Mouse (Mus musculus): ENCODE measurements around the gene Dclk2. TPM values are rescaled to one million over a fixed set of nuclear protein-coding genes. Genes with fewer than 3 reads are reported as not detected.

The Dclk2 gene
- polyA plus RNA-seq, 1 experiment from 2014 or later, result 4.6 TPM

DNA sequence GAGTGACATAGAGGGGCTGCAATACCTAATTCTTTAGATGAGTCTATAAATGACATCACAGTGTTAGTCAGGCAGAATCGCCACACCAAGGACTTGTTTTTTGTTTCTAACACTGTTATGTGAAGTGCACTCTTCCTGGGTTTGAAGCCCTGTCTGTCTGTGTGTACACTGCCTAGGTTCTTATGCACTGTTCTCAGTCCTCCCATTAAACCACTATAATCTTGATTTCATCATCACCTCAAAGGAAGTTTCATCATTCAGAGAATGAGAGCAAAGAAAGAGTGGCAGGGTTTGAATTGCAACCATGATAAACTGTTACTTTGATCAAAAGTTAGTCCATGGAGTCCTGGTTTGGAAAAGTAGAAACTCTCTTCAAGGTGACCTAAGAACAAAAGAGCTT, 164.1 kb downstream of the Dclk2 start:
- Histone ChIP-seq H3K27ac (ENCODE audit: low read length) (no peak overlapping the region), H3K9ac (ENCODE audit: low read length) (no peak overlapping the region), H3K9me3 (replicated peaks; ENCODE audit: control insufficient read depth, low read length) (no peaks in the 10 kb centered on the region), H3K27me3 (ENCODE audit: control insufficient read depth, insufficient read depth, low read length) (no peaks in the 10 kb centered on the region), H3K4me3 (replicated peaks; ENCODE audit: low read length) (no peak overlapping the region), H3K4me1 (ENCODE audit: control insufficient read depth, insufficient read depth, low read length) (no peaks in the 10 kb centered on the region), H3K36me3 (ENCODE audit: control insufficient read depth, insufficient read depth, low read length) (no peaks in the 10 kb centered on the region), H3K4me2 (ENCODE audit: low read depth, low read length) (no peak overlapping the region)
- no peak for ATAC-seq (ENCODE audit: insufficient read depth, low FRiP score)
- WGBS, result 77% methylated on average over 1 of the region's 1 CpGs

- no peak overlapping the region for H3K4me3 ChIP-seq (replicated peaks; ENCODE audit: low read length)
These were observed 165.8 kb downstream of the Dclk2 start for GRCm38 (mm10) chr3:86754595-86755557.

DNA sequence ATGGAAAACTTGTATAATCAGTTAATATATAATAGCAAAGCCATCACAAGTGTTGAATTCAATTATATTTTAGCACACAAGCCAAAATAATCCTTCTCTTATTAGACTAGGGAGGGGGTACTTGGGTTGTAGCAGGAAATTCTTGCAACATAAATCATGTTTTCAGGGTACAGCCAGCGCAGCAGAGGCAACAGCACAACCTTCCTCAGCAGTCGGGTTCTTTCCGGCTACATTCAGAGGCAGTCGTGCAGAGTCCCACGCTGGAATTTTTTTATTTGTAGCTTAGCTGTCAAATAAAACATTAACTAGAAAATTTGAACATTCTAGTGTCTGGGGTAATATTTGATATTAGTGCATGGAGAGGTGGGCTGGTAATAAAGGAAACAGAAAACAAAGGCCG, 166.5 kb downstream of the Dclk2 start:
- ATAC-seq (ENCODE audit: insufficient read depth, low FRiP score), result no peak

More at GRCm38 (mm10) chr3:86754595-86755557, 165.8 kb downstream of the Dclk2 start:
- Histone ChIP-seq H3K27ac (ENCODE audit: low read length) (no peak overlapping the region), H3K27me3 (ENCODE audit: control insufficient read depth, insufficient read depth, low read length) (no peaks in the 10 kb centered on the region), H3K36me3 (ENCODE audit: control insufficient read depth, insufficient read depth, low read length) (no peaks in the 10 kb centered on the region), H3K9ac (ENCODE audit: low read length) (no peak overlapping the region), H3K9me3 (replicated peaks; ENCODE audit: control insufficient read depth, low read length) (no peaks in the 10 kb centered on the region), H3K4me1 (ENCODE audit: control insufficient read depth, insufficient read depth, low read length) (no peaks in the 10 kb centered on the region), H3K4me2 (ENCODE audit: low read depth, low read length) (no peak overlapping the region)
- no peak for ATAC-seq (ENCODE audit: insufficient read depth, low FRiP score)
- WGBS, result 73% methylated on average over 14 of the region's 14 CpGs

GRCm38 (mm10) chr3:86750652-86751051, 170.0 kb downstream of the Dclk2 start:
- H3K27me3 ChIP-seq (ENCODE audit: control insufficient read depth, insufficient read depth, low read length), result no peaks in the 10 kb centered on the region
- no peak overlapping the region for H3K9ac ChIP-seq (ENCODE audit: low read length)
- H3K4me3 ChIP-seq (replicated peaks; ENCODE audit: low read length), result no peak overlapping the region
- no peak overlapping the region for H3K27ac ChIP-seq (ENCODE audit: low read length)
- no peak for ATAC-seq (ENCODE audit: insufficient read depth, low FRiP score)
- H3K4me1 ChIP-seq (ENCODE audit: control insufficient read depth, insufficient read depth, low read length), result no peaks in the 10 kb centered on the region
- H3K9me3 ChIP-seq (replicated peaks; ENCODE audit: control insufficient read depth, low read length), result no peaks in the 10 kb centered on the region
- no peak overlapping the region for H3K4me2 ChIP-seq (ENCODE audit: low read depth, low read length)
- WGBS, result 54% methylated on average over 7 of the region's 7 CpGs
- H3K36me3 ChIP-seq (ENCODE audit: control insufficient read depth, insufficient read depth, low read length), result no peaks in the 10 kb centered on the region

More for the DNA sequence above, 166.5 kb downstream of the Dclk2 start:
- H3K9ac ChIP-seq (ENCODE audit: low read length), result no peak overlapping the region
- no peaks in the 10 kb centered on the region for H3K27me3 ChIP-seq (ENCODE audit: control insufficient read depth, insufficient read depth, low read length)
- no peaks in the 10 kb centered on the region for H3K9me3 ChIP-seq (replicated peaks; ENCODE audit: control insufficient read depth, low read length)
- H3K27ac ChIP-seq (ENCODE audit: low read length), result no peak overlapping the region
- H3K4me2 ChIP-seq (ENCODE audit: low read depth, low read length), result no peak overlapping the region
- H3K4me1 ChIP-seq (ENCODE audit: control insufficient read depth, insufficient read depth, low read length), result no peaks in the 10 kb centered on the region
- no peak overlapping the region for H3K4me3 ChIP-seq (replicated peaks; ENCODE audit: low read length)
- no peaks in the 10 kb centered on the region for H3K36me3 ChIP-seq (ENCODE audit: control insufficient read depth, insufficient read depth, low read length)
- WGBS, result 42% methylated on average over 6 of the region's 6 CpGs

DNA sequence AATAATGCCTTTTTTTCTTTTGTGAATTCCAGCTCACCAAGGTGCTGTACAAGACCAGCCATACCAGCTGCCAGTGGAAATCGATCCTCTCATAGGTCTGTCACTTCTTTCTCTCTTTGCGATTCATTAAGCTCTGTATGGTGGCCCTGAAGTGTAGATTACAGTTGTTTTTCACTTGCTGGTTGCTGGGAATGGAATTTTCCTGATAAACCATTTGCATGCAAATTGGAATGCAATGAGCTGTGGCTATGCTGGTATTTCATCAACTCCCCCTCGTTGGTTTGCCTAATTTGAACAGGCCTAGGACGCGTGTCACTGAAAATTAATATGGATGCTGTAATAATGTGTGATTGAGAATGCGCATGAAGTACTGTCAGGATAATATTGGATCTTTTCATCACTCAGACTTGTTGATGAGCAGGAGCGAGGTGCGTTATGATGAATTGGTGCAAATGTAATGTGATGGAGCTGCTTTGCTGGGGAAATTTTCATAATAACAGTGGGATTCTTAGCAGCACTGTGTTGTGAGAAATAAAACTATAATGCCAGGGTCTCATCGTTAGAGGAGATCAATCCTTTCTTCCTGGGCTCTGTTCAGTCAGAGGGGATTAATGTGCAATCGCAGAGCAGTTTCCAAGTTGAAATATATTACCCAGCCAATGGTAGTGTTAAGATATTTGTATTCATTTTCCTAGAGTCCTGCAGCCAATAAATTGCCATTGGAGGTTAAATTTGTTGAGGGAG, 174.7 kb downstream of the Dclk2 start:
- H3K27me3 ChIP-seq (ENCODE audit: control insufficient read depth, insufficient read depth, low read length), result no peaks in the 10 kb centered on the region
- WGBS, result 76% methylated on average over 10 of the region's 10 CpGs
- H3K9ac ChIP-seq (ENCODE audit: low read length), result no peak overlapping the region
- H3K4me2 ChIP-seq (ENCODE audit: low read depth, low read length), result no peak overlapping the region
- no peaks in the 10 kb centered on the region for H3K9me3 ChIP-seq (replicated peaks; ENCODE audit: control insufficient read depth, low read length)
- H3K27ac ChIP-seq (ENCODE audit: low read length), result no peak overlapping the region
- no peak overlapping the region for H3K4me3 ChIP-seq (replicated peaks; ENCODE audit: low read length)
- no peaks in the 10 kb centered on the region for H3K36me3 ChIP-seq (ENCODE audit: control insufficient read depth, insufficient read depth, low read length)
- H3K4me1 ChIP-seq (ENCODE audit: control insufficient read depth, insufficient read depth, low read length), result no peaks in the 10 kb centered on the region
- ATAC-seq (ENCODE audit: insufficient read depth, low FRiP score), result no peak

DNA sequence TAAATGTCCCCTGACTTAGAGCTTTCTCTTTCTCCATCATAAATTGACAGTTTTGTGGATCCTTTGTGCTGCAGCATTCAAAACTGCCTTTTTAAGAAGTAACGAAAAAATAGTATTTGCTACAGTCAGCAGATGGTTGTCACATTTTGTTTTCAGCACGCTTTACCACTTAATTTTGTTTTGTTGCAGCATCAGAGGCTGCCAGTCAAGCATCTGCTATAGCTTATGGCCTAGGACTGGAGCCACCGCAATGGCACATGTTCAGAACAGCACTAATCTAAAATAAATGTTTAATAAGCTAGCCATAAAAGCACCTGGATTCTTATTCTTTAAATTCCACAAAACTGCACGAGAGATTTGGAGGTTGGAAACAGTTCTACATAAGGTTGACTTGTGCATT, 175.3 kb downstream of the Dclk2 start:
- H3K4me2 ChIP-seq (ENCODE audit: low read depth, low read length), result no peak overlapping the region
- H3K27ac ChIP-seq (ENCODE audit: low read length), result no peak overlapping the region
- H3K27me3 ChIP-seq (ENCODE audit: control insufficient read depth, insufficient read depth, low read length), result no peaks in the 10 kb centered on the region
- H3K4me1 ChIP-seq (ENCODE audit: control insufficient read depth, insufficient read depth, low read length), result no peaks in the 10 kb centered on the region
- H3K4me3 ChIP-seq (replicated peaks; ENCODE audit: low read length), result no peak overlapping the region
- WGBS, result 79% methylated on average over 4 of the region's 4 CpGs
- no peaks in the 10 kb centered on the region for H3K9me3 ChIP-seq (replicated peaks; ENCODE audit: control insufficient read depth, low read length)
- H3K9ac ChIP-seq (ENCODE audit: low read length), result no peak overlapping the region
- H3K36me3 ChIP-seq (ENCODE audit: control insufficient read depth, insufficient read depth, low read length), result no peaks in the 10 kb centered on the region
- no peak for ATAC-seq (ENCODE audit: insufficient read depth, low FRiP score)

DNA sequence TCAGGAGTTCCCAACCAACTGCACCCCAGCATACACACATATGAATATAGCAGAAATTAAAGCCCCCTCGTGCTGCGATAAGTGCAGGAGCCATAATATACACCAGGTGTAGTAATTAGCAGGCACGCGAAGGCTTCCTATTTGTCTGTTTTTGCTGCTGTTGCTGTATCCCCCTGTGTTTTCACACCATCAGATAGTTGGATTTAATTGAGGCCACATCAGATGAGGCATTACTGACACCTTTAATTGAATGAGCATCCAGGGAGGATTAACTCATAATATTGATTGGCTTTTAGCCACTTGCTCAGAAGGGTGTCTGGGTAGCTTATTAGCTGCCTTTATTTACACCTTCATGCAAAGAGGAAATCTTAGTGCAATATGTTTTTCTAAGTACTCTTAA, 180.9 kb downstream of the Dclk2 start:
- H3K4me1 ChIP-seq (ENCODE audit: control insufficient read depth, insufficient read depth, low read length), result no peaks in the 10 kb centered on the region
- 86% methylated on average over 4 of the region's 4 CpGs for WGBS
- no peaks in the 10 kb centered on the region for H3K27me3 ChIP-seq (ENCODE audit: control insufficient read depth, insufficient read depth, low read length)
- no peak overlapping the region for H3K9ac ChIP-seq (ENCODE audit: low read length)
- no peak overlapping the region for H3K4me3 ChIP-seq (replicated peaks; ENCODE audit: low read length)
- H3K27ac ChIP-seq (ENCODE audit: low read length), result no peak overlapping the region
- no peaks in the 10 kb centered on the region for H3K9me3 ChIP-seq (replicated peaks; ENCODE audit: control insufficient read depth, low read length)
- no peaks in the 10 kb centered on the region for H3K36me3 ChIP-seq (ENCODE audit: control insufficient read depth, insufficient read depth, low read length)
- H3K4me2 ChIP-seq (ENCODE audit: low read depth, low read length), result no peak overlapping the region
- ATAC-seq (ENCODE audit: insufficient read depth, low FRiP score), result no peak

GRCm38 (mm10) chr3:86738831-86739230, 181.8 kb downstream of the Dclk2 start:
- WGBS, result 68% methylated on average over 3 of the region's 3 CpGs
- no peak overlapping the region for H3K9ac ChIP-seq (ENCODE audit: low read length)
- no peaks in the 10 kb centered on the region for H3K4me1 ChIP-seq (ENCODE audit: control insufficient read depth, insufficient read depth, low read length)
- no peak for ATAC-seq (ENCODE audit: insufficient read depth, low FRiP score)
- H3K27me3 ChIP-seq (ENCODE audit: control insufficient read depth, insufficient read depth, low read length), result no peaks in the 10 kb centered on the region
- no peak overlapping the region for H3K4me3 ChIP-seq (replicated peaks; ENCODE audit: low read length)
- H3K36me3 ChIP-seq (ENCODE audit: control insufficient read depth, insufficient read depth, low read length), result no peaks in the 10 kb centered on the region
- no peak overlapping the region for H3K27ac ChIP-seq (ENCODE audit: low read length)
- no peaks in the 10 kb centered on the region for H3K9me3 ChIP-seq (replicated peaks; ENCODE audit: control insufficient read depth, low read length)
- H3K4me2 ChIP-seq (ENCODE audit: low read depth, low read length), result no peak overlapping the region

All from stomach, embryonic 16.5 days (tissue).